In the genomic region with DNA sequence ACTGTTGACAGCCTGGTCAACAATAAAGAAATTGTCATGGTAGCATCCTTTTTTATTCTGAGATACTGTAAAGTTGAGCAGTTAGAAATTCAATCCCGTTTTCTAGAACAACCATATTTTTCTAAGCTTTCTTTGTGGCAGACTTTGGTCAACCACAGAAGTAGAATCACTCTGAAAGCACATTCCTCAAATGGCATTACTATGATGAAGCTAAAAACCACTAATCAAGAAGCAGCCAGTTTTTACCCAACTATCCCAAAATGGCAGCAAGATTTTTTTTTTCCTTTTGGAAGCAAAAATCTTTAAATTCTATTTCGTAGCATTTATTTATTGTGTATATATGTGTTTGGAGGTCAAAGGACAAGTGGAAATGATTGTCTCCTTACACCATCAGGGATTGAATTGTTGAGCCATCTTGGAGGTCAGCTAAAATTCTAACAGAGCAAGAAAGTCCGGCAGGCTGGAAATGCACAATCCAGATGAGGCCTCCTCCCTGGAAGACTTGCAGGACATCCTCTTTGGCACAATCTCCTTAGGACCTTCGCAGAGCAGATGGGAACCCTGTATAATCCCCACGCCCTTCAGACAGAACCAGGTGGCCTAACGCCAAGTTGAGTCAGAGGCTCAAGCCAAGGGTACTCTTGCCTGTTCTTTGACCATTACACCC, we compare ENCODE assay signal across 7 mouse cellular contexts. TPM values are rescaled to one million over a fixed set of nuclear protein-coding genes. Genes with fewer than 3 reads are reported as not detected.
DNase-seq lines count a peak whose midpoint lies in the region; ATAC-seq and TF ChIP-seq lines count a peak whose summit lies in the region.

No protein-coding gene starts in this region.

- H3K4me1 ChIP-seq in neural tube, embryonic 11.5 days (ENCODE audit: control insufficient read depth, insufficient read depth, low read length) = peaks cover 4% of the 10 kb centered on the region; the same call in 1 of the 2 replicates
- H3K4me1 ChIP-seq in forebrain, embryonic 11.5 days (replicated peaks; ENCODE audit: control insufficient read depth, insufficient read depth, low read length) = peaks cover 5% of the 10 kb centered on the region; the same call in 1 of the 2 replicates
- H3K4me1 ChIP-seq in limb, embryonic 15.5 days = peaks cover 16% of the 10 kb centered on the region; the same call in 1 of the 2 replicates
- 0 out of 2 replicates have a peak, but pooled peaks cover 3% of the 10 kb centered on the region for H3K4me1 ChIP-seq in stomach, postnatal 0 days (replicated peaks; ENCODE audit: control insufficient read depth, insufficient read depth)

- no peak for DNase-seq in neural tube, embryonic 11.5 days (ENCODE audit: low spot score)
- DNase-seq in neural tube, embryonic 10.5 days (ENCODE audit: extremely low spot score, low spot score) = no peak
- no peak for DNase-seq in forebrain, embryonic 11.5 days (ENCODE audit: low spot score)
- no peak for DNase-seq in stomach, postnatal 0 days (ENCODE audit: low spot score)
- no peak for DNase-seq in gastrocnemius, postnatal 14 days
- no peak for DNase-seq in left cerebral cortex, postnatal 25 days (ENCODE audit: low spot score in 2 of 2)

- no peaks in the 10 kb centered on the region for H3K36me3 ChIP-seq in neural tube, embryonic 11.5 days (ENCODE audit: control insufficient read depth, insufficient read depth, low read length)
- no peaks in the 10 kb centered on the region for H3K36me3 ChIP-seq in forebrain, embryonic 11.5 days (ENCODE audit: control insufficient read depth, insufficient read depth, low read length)
- no peaks in the 10 kb centered on the region for H3K36me3 ChIP-seq in limb, embryonic 15.5 days
- H3K36me3 ChIP-seq in stomach, postnatal 0 days (ENCODE audit: control insufficient read depth, insufficient read depth, low read length) = no peaks in the 10 kb centered on the region

- H3K27ac ChIP-seq in neural tube, embryonic 11.5 days (ENCODE audit: low read depth, low read length) = no peak overlapping the region
- H3K27ac ChIP-seq in forebrain, embryonic 11.5 days (ENCODE audit: low read depth, low read length) = 0 out of 2 replicates have a peak overlapping the region, but pooled peaks have one; percentile 31
- H3K27ac ChIP-seq in limb, embryonic 15.5 days = peak overlapping the region; percentile 92
- peak overlapping the region; percentile 88 for H3K27ac ChIP-seq in stomach, postnatal 0 days (replicated peaks)

- no peak for TF ChIP-seq EP300 in stomach, postnatal 0 days (optimal IDR thresholded peaks at IDR 0.05)

- H3K4me3 ChIP-seq in neural tube, embryonic 11.5 days (ENCODE audit: low read depth, low read length) = peak overlapping the region; percentile 77
- H3K4me3 ChIP-seq in forebrain, embryonic 11.5 days (ENCODE audit: low read depth, low read length) = peak overlapping the region; percentile 79
- peak overlapping the region; percentile 97 for H3K4me3 ChIP-seq in limb, embryonic 15.5 days
- H3K4me3 ChIP-seq in stomach, postnatal 0 days (ENCODE audit: low read depth, low read length) = peak overlapping the region; percentile 62

- peak overlapping the region; percentile 19 for H3K9ac ChIP-seq in neural tube, embryonic 11.5 days (ENCODE audit: low read length)
- H3K9ac ChIP-seq in forebrain, embryonic 11.5 days (ENCODE audit: low read length) = peak overlapping the region; percentile 52
- no peak overlapping the region for H3K9ac ChIP-seq in limb, embryonic 15.5 days
- H3K9ac ChIP-seq in stomach, postnatal 0 days (ENCODE audit: low read length) = peak overlapping the region; percentile 41; the same call in 1 of the 2 replicates

- peak overlapping the region; percentile 44 for H3K4me2 ChIP-seq in neural tube, embryonic 11.5 days (ENCODE audit: low read depth)
- peak overlapping the region; percentile 53; the same call in 1 of the 2 replicates for H3K4me2 ChIP-seq in forebrain, embryonic 11.5 days (ENCODE audit: low read depth, low read length, severe bottlenecking)
- peak overlapping the region; percentile 56 for H3K4me2 ChIP-seq in limb, embryonic 15.5 days
- peak overlapping the region; percentile 52 for H3K4me2 ChIP-seq in stomach, postnatal 0 days (replicated peaks; ENCODE audit: low read depth)

- no peaks in the 10 kb centered on the region for H3K27me3 ChIP-seq in neural tube, embryonic 11.5 days (ENCODE audit: control insufficient read depth, insufficient read depth, low read length)
- H3K27me3 ChIP-seq in forebrain, embryonic 11.5 days (ENCODE audit: control insufficient read depth, insufficient read depth, low read length) = no peaks in the 10 kb centered on the region
- no peaks in the 10 kb centered on the region for H3K27me3 ChIP-seq in limb, embryonic 15.5 days
- no peaks in the 10 kb centered on the region for H3K27me3 ChIP-seq in stomach, postnatal 0 days (ENCODE audit: control insufficient read depth, insufficient read depth, low read length)

- TF ChIP-seq CTCF in stomach, postnatal 0 days (IDR thresholded peaks at IDR 0.05; ENCODE audit: low read depth) = no peak

- intact Hi-C loops in gastrocnemius, postnatal 14 days (cut with DNase I; ENCODE audit: low total_unique reads) = no loop called here
- intact Hi-C loops in left cerebral cortex, postnatal 25 days (cut with DNase I) = no loop called here

- no peaks in the 10 kb centered on the region for H3K9me3 ChIP-seq in neural tube, embryonic 11.5 days (ENCODE audit: control insufficient read depth, low read length)
- no peaks in the 10 kb centered on the region for H3K9me3 ChIP-seq in forebrain, embryonic 11.5 days (ENCODE audit: control insufficient read depth, low read length)
- H3K9me3 ChIP-seq in limb, embryonic 15.5 days = no peaks in the 10 kb centered on the region
- H3K9me3 ChIP-seq in stomach, postnatal 0 days (ENCODE audit: control insufficient read depth, low read length) = no peaks in the 10 kb centered on the region

- ATAC-seq in neural tube, embryonic 11.5 days (ENCODE audit: insufficient read depth, low FRiP score, low TSS enrichment) = no peak
- ATAC-seq in forebrain, embryonic 11.5 days (replicated peaks; ENCODE audit: low FRiP score) = no peak
- no peak for ATAC-seq in limb, embryonic 15.5 days (ENCODE audit: insufficient number of reproducible peaks, low FRiP score, low TSS enrichment, low read depth)
- no peak for ATAC-seq in stomach, postnatal 0 days (ENCODE audit: low FRiP score, low TSS enrichment)

- WGBS in neural tube, embryonic 11.5 days = 39% methylated on average over 6 of the region's 6 CpGs
- 33% methylated on average over 6 of the region's 6 CpGs for WGBS in forebrain, embryonic 11.5 days
- 30% methylated on average over 6 of the region's 6 CpGs for WGBS in limb, embryonic 15.5 days
- 21% methylated on average over 6 of the region's 6 CpGs for WGBS in stomach, postnatal 0 days

RNA-seq across cellular contexts. Expression of gene Lims1, which starts 0.8 kb away (rescaled TPM):
- polyA plus RNA-seq in neural tube, embryonic 11.5 days (2014; fragmentation: Nextera tagmentation; extraction: Ambion mirVana) = 80.0 and 87.4 TPM in 2 replicates
- polyA plus RNA-seq in forebrain, embryonic 11.5 days (2014; fragmentation: Nextera tagmentation; extraction: Ambion mirVana) = 73.4 and 89.2 TPM in 2 replicates
- 120 and 141 TPM in 2 replicates for polyA plus RNA-seq in limb, embryonic 15.5 days (2015; fragmentation: Nextera tagmentation; extraction: Ambion mirVana)
- polyA plus RNA-seq in stomach, postnatal 0 days (2015; fragmentation: Nextera tagmentation; extraction: Ambion mirVana) = 101 and 111 TPM in 2 replicates
- 10 to 100 TPM; 48.4 to 70.7 TPM for total RNA-seq in gastrocnemius, postnatal 14 days (2021)
- total RNA-seq in left cerebral cortex, postnatal 25 days (2021) = 10 to 100 TPM; 23.5 to 26.7 TPM
